Mouse (Mus musculus): ENCODE measurements around the gene 4933427D14Rik.

Gene 4933427D14Rik

GRCm38 (mm10) chr11:72207204-72207833 lies at the start of gene 4933427D14Rik, which contains the start of gene Txndc17:
TSS of gene 4933427D14Rik (minus strand) at chr11:72207459.
TSS of gene Txndc17 (plus strand) at chr11:72207547.
- DNase-seq (ENCODE audit: low spot score) = peak; percentile 56

GRCm38 (mm10) chr11:72256441-72256840 lies 49.2 kb upstream of the 4933427D14Rik start:
- DNase-seq (ENCODE audit: low spot score) = no peak

- DNase-seq (ENCODE audit: low spot score) = no peak
These were observed 48.4 kb upstream of the 4933427D14Rik start for GRCm38 (mm10) chr11:72255629-72256028.

GRCm38 (mm10) chr11:72245196-72245753 lies 38.0 kb upstream of the 4933427D14Rik start:
- DNase-seq (ENCODE audit: low spot score) = no peak

- DNase-seq (ENCODE audit: low spot score) = no peak
These were observed 33.0 kb upstream of the 4933427D14Rik start for GRCm38 (mm10) chr11:72240062-72240860.

- DNase-seq (ENCODE audit: low spot score) = no peak
These were observed 26.8 kb upstream of the 4933427D14Rik start for GRCm38 (mm10) chr11:72234013-72234412.

- no peak for DNase-seq (ENCODE audit: low spot score)
These were observed 25.7 kb upstream of the 4933427D14Rik start for GRCm38 (mm10) chr11:72232991-72233390.

- no peak for DNase-seq (ENCODE audit: low spot score)
These were observed 24.8 kb upstream of the 4933427D14Rik start for GRCm38 (mm10) chr11:72232068-72232467.

GRCm38 (mm10) chr11:72228513-72228912 lies 21.3 kb upstream of the 4933427D14Rik start:
- DNase-seq (ENCODE audit: low spot score) = no peak

GRCm38 (mm10) chr11:72226901-72227300 lies 19.6 kb upstream of the 4933427D14Rik start:
- DNase-seq (ENCODE audit: low spot score) = no peak

- no peak for DNase-seq (ENCODE audit: low spot score)
These were observed 18.9 kb upstream of the 4933427D14Rik start for GRCm38 (mm10) chr11:72226020-72226791.

GRCm38 (mm10) chr11:72224865-72225264 lies 17.6 kb upstream of the 4933427D14Rik start:
- peak; percentile 19 for DNase-seq (ENCODE audit: low spot score)

GRCm38 (mm10) chr11:72223414-72223813 lies 16.2 kb upstream of the 4933427D14Rik start:
- DNase-seq (ENCODE audit: low spot score) = no peak

- DNase-seq (ENCODE audit: low spot score) = no peak
These were observed 14.0 kb upstream of the 4933427D14Rik start for GRCm38 (mm10) chr11:72221278-72221677.

- no peak for DNase-seq (ENCODE audit: low spot score)
These were observed 9.9 kb upstream of the 4933427D14Rik start for GRCm38 (mm10) chr11:72217116-72217515.

- DNase-seq (ENCODE audit: low spot score) = no peak
These were observed 8.1 kb upstream of the 4933427D14Rik start, which contains the start of gene Med31 for GRCm38 (mm10) chr11:72215410-72215797. TSS of gene Med31 (minus strand) at chr11:72215592.

- DNase-seq (ENCODE audit: low spot score) = peak; percentile 85
These were observed 7.5 kb upstream of the 4933427D14Rik start for GRCm38 (mm10) chr11:72214591-72215409.

- no peak for DNase-seq (ENCODE audit: low spot score)
These were observed 647 bp upstream of the 4933427D14Rik start for GRCm38 (mm10) chr11:72207834-72208377.

- no peak for DNase-seq (ENCODE audit: low spot score)
These were observed 687 bp downstream of the 4933427D14Rik start, which contains the start of gene Gm43951 for GRCm38 (mm10) chr11:72206341-72207203. TSS of gene Gm43951 (minus strand) at chr11:72206840.

- no peak for DNase-seq (ENCODE audit: low spot score)
These were observed 2.0 kb downstream of the 4933427D14Rik start for GRCm38 (mm10) chr11:72205256-72205655.
